Mouse (Mus musculus) lung, postnatal 0 days (tissue): Measurements from ENCODE around the gene Syndig1. TPM values are rescaled to one million over a fixed set of nuclear protein-coding genes. Genes with fewer than 3 reads are reported as not detected.

Experiments
- ATAC-seq: fragments of 200-750 bp; cut with Nextera tagmentation; 2 replicates; pipeline ENCODE4 v1.8.0; 2017; ENCODE audit warnings: moderate library complexity
- DNase-seq: peaks from one replicate; pipeline ENCODE4 v3.0.0-alpha.2; 2016; ENCODE audit warnings: low spot score
- H3K27ac ChIP-seq: fragments of 300-500 bp; sonication (generic); 2 replicates; pipeline ENCODE4 v1.5.1; 2014; ENCODE audit warnings: antibody characterized with exemption, mild to moderate bottlenecking, low read length, mixed read lengths
- H3K27me3 ChIP-seq: fragments of 300-500 bp; sonication (generic); replicated peaks from 2 replicates; pipeline ENCODE4 v1.6.1; 2014; ENCODE audit warnings: low read length, mixed read lengths; ENCODE audit not compliant: insufficient read depth
- H3K36me3 ChIP-seq: fragments of 300-500 bp; sonication (generic); 2 replicates; pipeline ENCODE4 v1.6.1; 2014; ENCODE audit warnings: low read length, mixed read lengths; ENCODE audit not compliant: insufficient read depth
- H3K4me1 ChIP-seq: fragments of 300-500 bp; sonication (generic); 2 replicates; pipeline ENCODE4 v1.6.1; 2014; ENCODE audit warnings: antibody characterized with exemption, low read depth, low read length, mixed read lengths; ENCODE audit not compliant: insufficient read depth
- H3K4me2 ChIP-seq: fragments of 300-500 bp; sonication (generic); replicated peaks from 2 replicates; pipeline ENCODE4 v1.6.1; 2014; ENCODE audit warnings: low read depth, mild to moderate bottlenecking, low read length, moderate library complexity, mixed read lengths
- H3K4me3 ChIP-seq: fragments of 300-500 bp; sonication (generic); 2 replicates; pipeline ENCODE4 v1.5.1; 2014; ENCODE audit warnings: low read depth, low read length
- H3K9ac ChIP-seq: fragments of 300-500 bp; sonication (generic); replicated peaks from 2 replicates; pipeline ENCODE4 v1.6.1; 2014; ENCODE audit warnings: low read depth, mild to moderate bottlenecking
- H3K9me3 ChIP-seq: fragments of 300-500 bp; sonication (generic); 2 replicates; pipeline ENCODE4 v1.6.1; 2016; ENCODE audit warnings: low read length, mixed read lengths
- CTCF ChIP-seq: IDR thresholded peaks from 2 replicates; pipeline ENCODE4 v1.5.1; 2016; ENCODE audit warnings: antibody characterized with exemption, mild to moderate bottlenecking
- EP300 ChIP-seq: IDR thresholded peaks from 2 replicates; pipeline ENCODE4 v1.6.1; 2016; ENCODE audit warnings: antibody characterized with exemption, mild to moderate bottlenecking, control low read depth
- whole genome bisulfite sequencing: fragments of 180-500 bp; shearing (Covaris S2); extraction: QIAGEN DNeasy Blood & Tissue Kit; methylation state at CpG from one replicate; pipeline ENCODE4 v1.1.7; 2014; 5-methylcytosine and 5-hydroxymethylcytosine counted together
- polyA plus RNA-seq: library from polyadenylated mRNA; unstranded; fragments of >200 nt; fragmentation: Nextera tagmentation; extraction: Ambion mirVana; gene quantifications from 2 replicates; pipeline ENCODE4 v1.2.1, GENCODE M21; 2015

Gene Syndig1
- polyA plus RNA-seq, 1 experiment from 2014 or later, result 0.68 TPM

DNA sequence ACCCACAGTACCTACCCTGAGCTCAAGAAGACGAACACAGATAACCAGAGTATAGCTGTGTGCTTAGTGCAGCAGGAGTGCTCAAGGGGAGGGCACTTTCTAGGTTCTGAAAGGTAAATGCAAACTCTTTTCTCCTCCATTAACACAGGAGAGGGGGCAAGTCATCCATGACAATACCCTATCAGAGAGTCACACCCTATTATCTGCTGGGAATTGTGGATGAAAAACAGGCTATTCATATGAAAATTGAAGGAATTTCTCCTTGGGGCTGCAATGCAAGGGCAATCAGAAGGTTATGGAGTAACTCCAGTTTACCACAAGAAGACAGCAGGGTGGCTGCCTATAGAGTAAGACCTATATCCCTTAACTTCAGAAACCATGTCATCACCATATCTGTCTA, 154.1 kb downstream of the Syndig1 start:
- H3K9ac ChIP-seq, result no peak overlapping the region
- H3K4me3 ChIP-seq, result no peak overlapping the region
- no peaks in the 10 kb centered on the region for H3K4me1 ChIP-seq
- DNase-seq, result no peak
- no peak for TF ChIP-seq CTCF
- no peak for TF ChIP-seq EP300
- no peaks in the 10 kb centered on the region for H3K27me3 ChIP-seq
- no peak overlapping the region for H3K27ac ChIP-seq
- ATAC-seq, result no peak
- no peak overlapping the region for H3K4me2 ChIP-seq
- H3K9me3 ChIP-seq, result no peaks in the 10 kb centered on the region
- WGBS, result 58% methylated on average over 1 of the region's 1 CpGs
- no peaks in the 10 kb centered on the region for H3K36me3 ChIP-seq

DNA sequence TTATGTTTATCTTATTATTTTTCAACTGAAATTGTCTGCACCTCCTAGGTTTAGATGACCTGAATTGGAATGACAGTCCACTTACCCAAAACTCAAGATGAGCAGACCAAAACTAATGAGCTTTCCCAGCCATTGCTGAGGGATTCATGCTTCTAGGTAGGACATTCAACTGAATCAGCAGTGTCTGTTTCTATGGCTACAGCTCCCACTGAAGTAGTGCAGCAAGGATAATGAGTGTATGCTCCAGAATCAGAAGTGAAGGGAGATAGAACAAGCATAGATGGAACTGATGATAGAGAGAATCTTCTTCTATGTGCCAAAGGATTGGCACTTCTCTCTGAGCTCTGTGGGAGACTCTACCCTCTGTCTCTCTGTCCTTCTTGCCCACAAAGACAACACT, 158.6 kb downstream of the Syndig1 start:
- no peak for ATAC-seq
- no peak for TF ChIP-seq EP300
- no peak for TF ChIP-seq CTCF
- Histone ChIP-seq H3K4me1 (no peaks in the 10 kb centered on the region), H3K27me3 (no peaks in the 10 kb centered on the region), H3K36me3 (no peaks in the 10 kb centered on the region), H3K27ac (no peak overlapping the region), H3K4me3 (no peak overlapping the region), H3K9me3 (no peaks in the 10 kb centered on the region), H3K4me2 (no peak overlapping the region), H3K9ac (no peak overlapping the region)
- DNase-seq, result no peak

DNA sequence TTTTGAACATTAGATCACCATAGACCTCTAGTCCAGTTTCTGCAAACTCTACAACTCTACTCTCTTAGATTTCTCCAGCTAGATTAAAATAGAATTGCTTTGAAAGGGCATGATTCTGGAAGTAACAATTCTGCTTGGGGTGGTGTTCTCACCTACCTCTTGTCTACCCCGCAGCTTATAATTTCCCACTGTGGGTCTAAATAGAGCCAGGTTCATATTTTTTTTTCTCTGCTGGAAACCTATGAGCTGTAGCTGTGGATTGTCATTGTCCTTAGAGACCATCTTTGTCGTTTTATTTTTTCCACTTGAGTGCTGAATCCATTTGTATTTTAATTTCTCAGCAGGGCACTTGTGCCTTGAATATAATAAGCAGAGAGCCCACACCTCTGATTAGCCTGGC, 162.5 kb downstream of the Syndig1 start:
- DNase-seq (no peak), ATAC-seq (no peak)
- no peaks in the 10 kb centered on the region for H3K36me3 ChIP-seq
- H3K4me1 ChIP-seq, result no peaks in the 10 kb centered on the region
- H3K4me2 ChIP-seq, result no peak overlapping the region
- H3K9ac ChIP-seq, result no peak overlapping the region
- no peak overlapping the region for H3K27ac ChIP-seq
- TF ChIP-seq EP300 (no peak), CTCF (no peak)
- 56% methylated on average over 2 of the region's 2 CpGs for WGBS
- H3K27me3 ChIP-seq, result no peaks in the 10 kb centered on the region
- no peak overlapping the region for H3K4me3 ChIP-seq
- H3K9me3 ChIP-seq, result no peaks in the 10 kb centered on the region

DNA sequence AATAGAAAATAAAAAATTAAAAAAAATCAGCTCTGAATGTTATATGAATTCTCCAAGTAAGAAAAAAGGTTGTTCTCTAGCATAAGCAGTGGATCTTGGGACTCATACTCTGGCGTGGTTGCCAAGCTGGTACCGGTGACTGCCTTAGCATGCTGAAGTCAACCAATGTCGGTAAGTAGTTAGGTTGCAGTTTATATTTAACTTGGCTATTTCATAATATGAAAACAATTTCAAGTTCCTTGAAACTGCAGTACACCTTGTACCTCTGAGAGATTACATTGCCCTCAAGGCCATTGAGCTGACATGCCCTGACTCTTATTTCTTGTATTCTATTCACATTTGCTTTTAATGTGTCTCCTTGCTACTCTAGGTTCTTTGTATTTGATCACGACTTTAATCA, 163.9 kb downstream of the Syndig1 start:
- peak; percentile 66 for DNase-seq
- 58% methylated on average over 4 of the region's 4 CpGs for whole genome bisulfite sequencing
- no peak for TF ChIP-seq CTCF
- TF ChIP-seq EP300, result peak; percentile 94
- Histone ChIP-seq H3K9ac (no peak overlapping the region), H3K36me3 (no peaks in the 10 kb centered on the region), H3K27ac (no peak overlapping the region), H3K4me2 (no peak overlapping the region), H3K9me3 (no peaks in the 10 kb centered on the region), H3K27me3 (no peaks in the 10 kb centered on the region), H3K4me1 (no peaks in the 10 kb centered on the region), H3K4me3 (no peak overlapping the region)
- peak; percentile 75 for ATAC-seq

DNA sequence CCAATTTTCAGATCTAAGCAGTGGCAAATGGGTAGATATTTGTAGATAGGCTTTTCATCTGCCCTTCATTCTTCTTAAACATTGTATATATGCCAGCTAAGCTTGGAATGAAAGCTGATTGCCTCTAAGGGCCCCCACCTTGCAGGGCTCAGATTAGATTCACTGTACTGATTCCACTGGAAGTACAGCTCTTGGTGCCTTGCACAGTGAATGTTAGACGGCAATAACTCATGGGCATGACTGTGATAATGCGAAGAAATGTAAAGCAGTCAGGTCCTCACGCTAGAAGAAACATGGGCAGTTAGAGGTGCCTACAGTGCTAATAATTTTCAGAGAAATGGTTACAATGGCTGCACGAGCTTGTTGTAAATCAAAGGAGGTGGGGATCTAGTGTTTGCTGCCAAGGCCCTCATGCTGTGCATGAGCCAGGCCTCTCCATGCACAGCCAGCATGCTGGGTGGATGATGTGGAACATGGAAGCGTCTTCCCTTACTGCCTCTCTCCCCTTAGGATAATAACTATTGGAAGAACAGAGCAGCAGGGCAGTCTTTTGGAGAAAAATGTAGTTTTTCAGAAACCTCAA, 167.5 kb downstream of the Syndig1 start:
- 0 out of 2 replicates have a peak, but pooled peaks cover 3% of the 10 kb centered on the region for H3K4me1 ChIP-seq
- no peak overlapping the region for H3K4me2 ChIP-seq
- no peaks in the 10 kb centered on the region for H3K27me3 ChIP-seq
- no peak overlapping the region for H3K27ac ChIP-seq
- DNase-seq, result no peak
- ATAC-seq, result no peak
- no peaks in the 10 kb centered on the region for H3K36me3 ChIP-seq
- WGBS, result 71% methylated on average over 5 of the region's 5 CpGs
- no peak overlapping the region for H3K9ac ChIP-seq
- TF ChIP-seq CTCF, result no peak
- TF ChIP-seq EP300, result no peak
- no peak overlapping the region for H3K4me3 ChIP-seq
- H3K9me3 ChIP-seq, result no peaks in the 10 kb centered on the region

DNA sequence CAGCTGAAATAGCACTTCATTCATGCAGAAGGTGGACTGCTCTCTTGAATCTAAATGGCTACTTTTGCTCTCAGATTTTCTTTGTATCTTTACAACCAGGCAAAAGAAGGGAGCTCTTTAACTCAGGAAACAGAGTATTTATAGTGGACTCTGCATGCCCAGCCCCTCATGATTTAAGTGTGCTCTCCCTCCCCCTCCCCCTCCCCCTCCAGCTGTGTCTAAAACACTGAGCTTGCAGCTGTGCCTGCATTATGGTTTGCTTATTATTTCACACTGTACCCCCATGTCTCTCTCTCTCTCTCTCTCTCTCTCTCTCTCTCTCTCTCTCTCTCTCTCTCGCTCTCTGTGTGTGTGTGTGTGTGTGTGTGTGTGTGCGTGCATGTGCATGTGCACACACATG, 168.6 kb downstream of the Syndig1 start:
- H3K36me3 ChIP-seq, result no peaks in the 10 kb centered on the region
- no peak overlapping the region for H3K4me3 ChIP-seq
- H3K9ac ChIP-seq, result no peak overlapping the region
- ATAC-seq (no peak), DNase-seq (no peak)
- H3K4me2 ChIP-seq, result no peak overlapping the region
- no peaks in the 10 kb centered on the region for H3K9me3 ChIP-seq
- 58% methylated on average over 2 of the region's 2 CpGs for WGBS
- TF ChIP-seq CTCF (no peak), EP300 (no peak)
- no peaks in the 10 kb centered on the region for H3K27me3 ChIP-seq
- 0 out of 2 replicates have a peak, but pooled peaks cover 3% of the 10 kb centered on the region for H3K4me1 ChIP-seq
- no peak overlapping the region for H3K27ac ChIP-seq
